Mouse (Mus musculus) limb, embryonic 11.5 days (tissue): ENCODE results near the gene Unc93a2. TPM values are rescaled to one million over a fixed set of nuclear protein-coding genes. Genes with fewer than 3 reads are reported as not detected.
"Not testable (repeated sequence)": the region's sequence is repeated elsewhere in the genome, so short reads cannot be mapped to it uniquely, and the experiment has no call there.

Experiments
- ATAC-seq: fragments of 200-750 bp; cut with Nextera tagmentation; 2 replicates; pipeline ENCODE4 v1.8.0; 2017; ENCODE audit warnings: low read depth; ENCODE audit not compliant: insufficient number of reproducible peaks, low FRiP score, low TSS enrichment
- DNase-seq: peaks from one replicate; pipeline ENCODE4 v3.0.0-alpha.2; 2015; ENCODE audit warnings: low spot score
- H3K27ac ChIP-seq: fragments of 300-500 bp; sonication (generic); replicated peaks from 2 replicates; pipeline ENCODE4 v1.5.1; 2014; ENCODE audit warnings: low read depth, mild to moderate bottlenecking, low read length
- H3K27me3 ChIP-seq: fragments of 300-500 bp; sonication (generic); 2 replicates; pipeline ENCODE4 v1.6.1; 2014; ENCODE audit warnings: mild to moderate bottlenecking, low read length, mixed read lengths; ENCODE audit not compliant: control insufficient read depth, insufficient read depth
- H3K36me3 ChIP-seq: fragments of 300-500 bp; sonication (generic); 2 replicates; pipeline ENCODE4 v1.6.1; 2014; ENCODE audit warnings: mild to moderate bottlenecking, low read length, moderate library complexity, mixed read lengths; ENCODE audit not compliant: control insufficient read depth, insufficient read depth
- H3K4me1 ChIP-seq: fragments of 300-500 bp; sonication (generic); 2 replicates; pipeline ENCODE4 v1.6.1; 2014; ENCODE audit warnings: low read length, mixed read lengths; ENCODE audit not compliant: control insufficient read depth, insufficient read depth
- H3K4me2 ChIP-seq: fragments of 300-500 bp; sonication (generic); 2 replicates; pipeline ENCODE4 v1.6.1; 2014; ENCODE audit warnings: low read depth, mild to moderate bottlenecking, moderate library complexity; ENCODE audit not compliant: severe bottlenecking
- H3K4me3 ChIP-seq: fragments of 300-500 bp; sonication (generic); 2 replicates; pipeline ENCODE4 v1.5.1; 2014; ENCODE audit warnings: low read depth, low read length
- H3K9ac ChIP-seq: fragments of 300-500 bp; sonication (generic); 2 replicates; pipeline ENCODE4 v1.6.1; 2014; ENCODE audit warnings: mild to moderate bottlenecking, low read length
- H3K9me3 ChIP-seq: fragments of 300-500 bp; sonication (generic); 2 replicates; pipeline ENCODE4 v1.6.1; 2016; ENCODE audit warnings: low read length; ENCODE audit not compliant: control insufficient read depth
- WGBS: fragments of 180-500 bp; shearing (Covaris S2); extraction: QIAGEN DNeasy Blood & Tissue Kit; methylation state at CpG from one replicate; pipeline ENCODE4 v1.1.7; 2014; 5-methylcytosine and 5-hydroxymethylcytosine counted together
- polyA plus RNA-seq: library from polyadenylated mRNA; unstranded; fragments of >200 nt; fragmentation: Nextera tagmentation; extraction: Ambion mirVana; gene quantifications from 2 replicates; pipeline ENCODE4 v1.2.1, GENCODE M21; 2014

Gene Unc93a2
- polyA plus RNA-seq, 1 experiment from 2014 or later: not detected

- not testable (repeated sequence) for H3K4me3 ChIP-seq, DNase-seq, H3K36me3 ChIP-seq, H3K4me2 ChIP-seq, H3K9ac ChIP-seq, H3K4me1 ChIP-seq, H3K27me3 ChIP-seq, H3K9me3 ChIP-seq, H3K27ac ChIP-seq, ATAC-seq
- 93% methylated on average over 6 of the region's 6 CpGs for WGBS
These were observed 65.5 kb downstream of the Unc93a2 start for GRCm38 (mm10) chr17:7319789-7320188.

DNA sequence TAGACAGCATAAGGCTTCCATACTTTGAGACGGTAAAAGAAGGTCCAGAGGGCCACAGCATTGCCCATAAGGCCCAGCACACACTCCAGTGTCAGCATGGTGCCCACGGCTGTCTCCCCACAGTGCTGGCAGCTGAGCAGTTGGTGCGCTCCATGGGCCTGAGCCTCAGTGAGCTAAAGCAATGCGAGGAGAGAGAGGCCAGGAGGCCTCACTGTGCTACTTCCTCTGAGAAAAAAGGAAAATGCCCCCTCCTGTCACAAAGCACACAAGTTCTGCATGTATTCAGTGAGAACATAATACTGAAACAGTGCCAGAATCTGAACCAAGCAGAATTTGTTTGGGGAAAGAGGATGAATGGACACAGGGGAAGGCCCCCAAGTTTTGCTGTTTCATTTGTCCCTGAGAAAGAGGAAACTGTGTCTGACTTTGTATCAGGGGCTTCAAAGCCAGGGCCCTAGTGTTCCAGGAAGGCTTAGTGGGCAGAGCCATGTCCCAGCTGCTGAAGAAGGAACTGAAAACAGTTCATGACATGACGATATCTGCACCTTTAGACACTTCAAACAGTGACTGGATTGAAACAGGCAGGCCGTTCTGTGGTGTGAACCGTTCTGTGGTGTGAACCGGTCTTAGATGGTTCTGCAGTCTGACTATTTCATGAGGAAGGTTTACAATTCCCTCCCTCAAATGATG lies 69.4 kb downstream of the Unc93a2 start:
- DNase-seq, H3K9ac ChIP-seq, ATAC-seq, H3K4me1 ChIP-seq, H3K9me3 ChIP-seq, H3K4me2 ChIP-seq, H3K36me3 ChIP-seq, H3K27ac ChIP-seq, H3K27me3 ChIP-seq, H3K4me3 ChIP-seq: not testable (repeated sequence)
- 88% methylated on average over 6 of the region's 8 CpGs for WGBS

Other genes with a start within 250 kb of the Unc93a2 start
- 20.1 and 24.2 TPM in 2 replicates for gene Rps6ka2, start 215.3 kb downstream of the Unc93a2 start, polyA plus RNA-seq
- not detected in 2 replicates for gene Tcp10a, start 60.8 kb downstream of the Unc93a2 start, polyA plus RNA-seq
- gene Ttll2, start 32.8 kb downstream of the Unc93a2 start, polyA plus RNA-seq: not detected in 2 replicates
- not detected in 2 replicates for gene Gm49630, start 13.5 kb downstream of the Unc93a2 start, polyA plus RNA-seq